Mouse (Mus musculus) megakaryocyte, embryonic 14.5 days (primary cell): ENCODE data around the gene Gm28434.

Experiments used
- FLI1 ChIP-seq: IDR thresholded peaks from 2 replicates; pipeline ENCODE4 v1.6.1; 2012; ENCODE audit warnings: low read length, inconsistent platforms, mixed read lengths
- GATA1 ChIP-seq: IDR thresholded peaks from 3 replicates; pipeline ENCODE4 v1.6.1; 2012; ENCODE audit warnings: mixed read lengths, low read length, inconsistent platforms, borderline replicate concordance

- TF ChIP-seq GATA1, result no peak
- TF ChIP-seq FLI1, result no peak
Observed at GRCm38 (mm10) chr5:87979139-87979538, 9.8 kb downstream of the Gm28434 start, which contains the start of gene Cabs1.
